Mouse (Mus musculus) layer of hippocampus, postnatal 10 days (tissue): ENCODE results near the gene Zfp580. TPM values are rescaled to one million over a fixed set of nuclear protein-coding genes. Genes with fewer than 3 reads are reported as not detected.

Source experiments
- DNase-seq, 2 experiments: peaks; one replicate each; pipeline ENCODE4 v3.0.0; 2021; ENCODE audit warnings: low spot score in 2 of 2
- total RNA-seq, 2 experiments: library from RNA; stranded (reverse); gene quantifications; 2 replicates each; pipeline ENCODE4 v1.2.3; 2021

Gene Zfp580
- total RNA-seq, 2 experiments from 2014 or later: 74.9 to 80.4 TPM

DNA sequence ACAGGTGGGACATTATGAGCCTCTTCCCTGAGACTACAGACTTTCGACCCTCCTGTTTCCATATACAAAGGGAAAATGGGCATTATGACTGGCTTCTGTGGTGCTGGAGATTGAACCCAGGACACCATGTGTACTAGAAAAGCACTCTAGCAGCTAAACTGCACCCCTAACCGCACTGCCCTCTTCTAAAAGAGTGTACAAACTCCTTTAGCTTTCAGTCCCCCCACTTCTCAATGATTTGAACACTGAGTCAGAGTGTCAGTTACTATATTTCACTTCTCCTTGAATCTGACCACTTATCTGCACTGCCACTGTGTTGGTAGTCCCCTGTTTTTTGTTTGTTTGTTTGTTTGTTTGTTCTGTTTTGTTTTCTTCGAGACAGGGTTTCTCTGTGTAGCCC, 17.5 kb upstream of the Zfp580 start, which contains the start of gene 4632433K11Rik:
TSS of gene 4632433K11Rik (plus strand) at position 301 of the 400 bp plus-strand sequence.
- DNase-seq: no peak

DNA sequence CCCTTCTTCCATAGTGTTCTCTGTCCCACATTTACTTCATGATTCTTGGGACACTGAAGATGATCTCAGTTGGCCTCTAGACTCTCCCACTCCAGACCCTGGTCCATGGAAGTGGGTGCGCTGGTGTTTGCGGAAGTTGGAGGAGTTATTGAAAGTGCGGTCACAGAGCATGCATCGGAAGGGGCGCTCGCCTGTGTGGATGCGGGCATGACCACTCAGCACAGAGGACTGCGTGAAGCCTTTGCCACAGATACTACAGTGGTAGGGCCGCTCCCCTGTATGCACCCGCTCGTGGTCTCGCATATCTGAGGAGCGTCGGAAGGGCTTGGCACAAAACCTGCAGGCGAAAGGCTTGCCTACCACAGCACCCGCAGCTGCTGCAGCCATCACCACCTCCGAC, 15.7 kb upstream of the Zfp580 start:
- DNase-seq: no peak

DNA sequence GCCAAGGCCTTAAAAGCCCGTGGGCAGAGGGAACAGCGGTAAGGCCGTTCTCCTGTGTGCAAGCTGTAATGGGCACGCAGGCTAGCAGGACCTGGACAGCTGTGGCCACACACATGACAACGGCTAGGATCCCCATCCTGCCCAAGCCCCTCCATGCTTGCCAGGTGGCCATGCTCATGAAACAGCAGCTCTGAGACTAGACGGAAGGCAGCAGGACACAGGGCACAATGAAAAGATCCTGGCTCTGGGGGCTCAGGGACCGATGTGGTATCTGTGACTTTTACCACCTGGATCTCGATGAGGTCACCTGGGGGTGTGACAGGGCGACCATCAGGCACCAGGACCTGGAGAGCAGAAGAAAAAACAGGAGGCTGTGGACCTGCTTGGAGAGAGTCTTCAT, 15.2 kb upstream of the Zfp580 start:
- no peak for DNase-seq

DNA sequence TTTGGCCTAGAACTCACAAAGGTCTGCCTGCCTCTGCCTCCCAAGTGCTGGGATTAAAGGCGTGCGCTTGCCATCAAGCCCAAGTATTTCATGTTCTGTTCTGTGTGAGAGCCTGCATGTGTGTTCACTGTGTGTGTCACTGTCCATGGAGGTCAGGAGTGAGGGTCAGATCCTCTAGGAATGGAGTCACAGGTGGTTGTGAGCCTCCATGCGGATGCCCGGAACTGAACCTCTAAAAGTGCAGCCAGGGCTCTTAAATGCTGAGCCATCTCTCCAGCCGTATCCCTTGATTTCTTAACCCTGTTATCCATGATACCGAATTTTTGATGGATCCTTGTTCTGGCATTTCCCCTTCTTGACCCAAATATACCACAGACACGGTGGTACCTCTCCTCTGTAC, 14.3 kb upstream of the Zfp580 start:
- no peak for DNase-seq

DNA sequence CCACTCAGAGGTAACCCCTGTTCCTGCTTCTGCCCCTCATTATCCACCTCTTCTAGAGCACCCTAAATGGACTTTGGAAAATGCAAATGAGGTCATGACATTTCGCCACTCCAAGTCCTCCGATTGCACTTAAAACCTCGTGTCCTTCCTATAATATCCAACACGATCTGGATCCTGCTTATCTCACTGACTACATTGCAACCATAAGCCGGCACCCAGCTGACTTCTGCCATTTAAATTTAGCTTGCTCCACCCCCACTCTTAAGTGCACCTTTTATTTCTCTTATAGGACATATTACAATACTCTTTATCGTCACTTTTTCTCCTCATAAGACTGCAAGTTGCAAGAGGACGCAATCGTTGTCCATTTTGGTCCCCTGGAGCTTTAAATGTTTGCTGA, 13.9 kb upstream of the Zfp580 start:
- no peak for DNase-seq

DNA sequence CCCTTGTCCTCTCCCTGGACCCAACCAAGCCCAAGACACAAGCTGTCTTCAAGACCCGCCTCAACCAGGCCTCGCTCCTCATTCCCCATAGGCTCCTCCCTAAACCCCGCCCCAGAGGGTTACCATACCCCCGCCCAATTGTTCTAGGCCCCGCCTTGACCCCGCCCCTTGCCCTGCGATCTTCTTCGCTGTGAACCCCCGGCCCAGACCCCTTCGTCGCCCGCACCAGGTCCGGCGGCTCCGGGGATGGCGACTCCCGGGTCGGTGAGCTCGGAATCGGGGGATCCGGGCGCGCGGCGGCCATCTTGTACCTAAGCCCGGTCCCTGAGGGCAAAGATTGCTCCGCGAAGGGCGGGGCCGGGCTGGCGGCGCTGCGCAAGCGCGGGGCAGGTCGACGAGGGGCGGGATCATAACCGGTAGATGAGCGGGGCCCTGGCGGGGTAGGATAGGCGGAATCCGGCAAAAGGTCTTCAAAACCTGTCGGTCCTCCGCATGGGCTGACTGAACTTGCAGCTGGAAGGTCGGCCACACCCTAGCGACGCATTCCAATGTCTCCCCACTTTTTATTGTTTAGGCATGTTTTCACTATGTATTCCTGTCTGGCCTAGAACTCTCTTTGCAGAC, 13.1 kb upstream of the Zfp580 start, which contains the start of gene Zfp784:
TSS of gene Zfp784 (minus strand) at position 338 of the 624 bp plus-strand sequence.
- DNase-seq: peak; percentile 92 to 95

DNA sequence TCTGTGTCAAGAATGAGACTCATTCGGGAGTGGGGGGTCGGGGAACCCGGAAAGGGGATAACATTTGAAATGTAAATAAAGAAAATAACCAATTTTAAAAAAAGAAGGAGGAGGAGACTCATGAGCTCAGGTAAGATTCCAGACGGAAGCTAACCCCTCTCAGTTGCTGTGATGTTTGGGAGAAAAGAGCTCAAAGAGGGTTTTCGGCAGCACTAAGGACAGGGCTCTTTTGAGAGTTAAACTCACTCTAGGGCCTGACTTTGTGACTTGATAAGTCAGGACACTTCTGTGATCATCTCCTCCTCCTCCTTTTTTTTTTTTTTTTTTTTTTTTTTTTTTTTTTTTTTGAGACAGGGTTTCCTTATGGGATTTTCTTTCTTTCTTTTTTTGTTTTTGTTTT, 12.4 kb upstream of the Zfp580 start:
- DNase-seq: no peak

DNA sequence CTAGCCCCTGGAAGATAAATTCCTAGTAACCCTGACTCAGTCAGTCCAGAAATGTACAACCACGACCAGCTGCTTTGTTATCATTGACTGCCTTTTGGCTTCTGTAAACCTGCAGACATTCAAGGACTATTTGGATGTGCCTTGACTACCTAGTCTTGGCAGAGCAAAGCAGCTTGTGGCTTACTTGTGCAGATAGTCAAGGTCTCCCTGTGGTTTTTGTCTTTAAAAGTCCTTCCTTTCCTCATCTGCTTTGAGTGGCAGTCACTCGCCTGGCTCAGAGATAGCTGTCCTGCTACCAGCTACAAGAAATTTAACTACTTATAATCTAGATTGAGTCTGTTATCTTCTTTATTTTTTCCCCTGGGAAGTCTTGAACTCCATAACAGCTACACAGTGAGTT, 6.4 kb upstream of the Zfp580 start:
- DNase-seq: no peak

DNA sequence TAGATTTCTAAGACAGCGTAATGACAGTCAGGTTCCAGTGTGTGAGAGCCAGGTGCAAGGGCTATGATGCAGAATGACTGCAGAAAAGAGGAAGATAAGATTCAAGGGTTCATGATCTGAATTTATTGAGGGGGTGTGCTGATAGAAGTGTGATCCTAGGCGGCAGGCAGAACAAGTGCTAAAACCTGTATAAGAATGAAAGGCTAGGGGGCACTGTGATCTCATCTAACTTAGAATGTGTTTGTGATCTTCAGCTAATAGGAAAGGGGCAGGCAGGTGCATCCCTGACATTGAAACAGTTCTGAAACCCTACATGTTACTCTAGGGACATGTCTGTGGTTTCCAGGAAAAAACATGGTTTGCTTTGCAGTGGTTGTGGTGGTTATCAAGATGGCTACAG, 5.2 kb upstream of the Zfp580 start:
- no peak for DNase-seq

DNA sequence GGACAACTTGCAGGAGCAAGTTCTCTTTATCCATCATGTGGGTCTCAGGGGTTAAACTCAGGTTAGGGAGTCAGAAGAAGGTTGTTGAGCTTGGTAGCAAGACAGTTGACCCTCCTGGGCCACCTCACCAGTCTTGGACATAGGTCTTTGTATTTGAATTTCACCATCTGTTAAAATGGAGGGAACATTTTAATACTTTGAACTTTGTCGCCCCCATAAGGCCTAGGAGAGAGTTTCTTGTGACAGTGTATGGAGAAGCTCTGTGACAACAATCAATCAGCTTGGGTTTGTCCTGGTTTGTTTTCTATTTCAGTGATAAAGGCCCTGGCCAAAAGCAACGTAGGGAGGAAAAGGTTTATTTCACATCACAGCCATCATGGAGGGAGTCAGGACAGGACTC, 4.0 kb upstream of the Zfp580 start:
- DNase-seq: no peak

DNA sequence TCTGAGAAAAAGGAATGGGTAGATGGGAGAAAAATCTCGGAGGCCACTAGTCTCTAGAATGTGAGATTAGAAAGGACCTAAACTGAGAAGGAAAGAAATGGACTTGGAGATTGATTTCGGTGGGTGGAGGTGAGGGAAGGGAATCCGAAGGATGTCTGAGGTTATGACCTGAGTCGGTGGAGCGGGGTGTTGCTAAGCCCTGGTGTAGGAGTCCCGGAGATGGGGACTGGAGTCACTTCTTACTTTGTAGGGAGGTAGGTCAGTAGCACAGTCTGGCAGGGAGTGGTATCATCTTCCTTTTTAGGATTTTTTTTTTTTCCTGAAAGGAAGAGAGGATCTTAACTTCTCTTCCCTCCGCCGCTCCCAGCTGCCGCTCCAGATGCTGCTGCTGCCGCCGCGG, 1.1 kb downstream of the Zfp580 start:
- DNase-seq: no peak

DNA sequence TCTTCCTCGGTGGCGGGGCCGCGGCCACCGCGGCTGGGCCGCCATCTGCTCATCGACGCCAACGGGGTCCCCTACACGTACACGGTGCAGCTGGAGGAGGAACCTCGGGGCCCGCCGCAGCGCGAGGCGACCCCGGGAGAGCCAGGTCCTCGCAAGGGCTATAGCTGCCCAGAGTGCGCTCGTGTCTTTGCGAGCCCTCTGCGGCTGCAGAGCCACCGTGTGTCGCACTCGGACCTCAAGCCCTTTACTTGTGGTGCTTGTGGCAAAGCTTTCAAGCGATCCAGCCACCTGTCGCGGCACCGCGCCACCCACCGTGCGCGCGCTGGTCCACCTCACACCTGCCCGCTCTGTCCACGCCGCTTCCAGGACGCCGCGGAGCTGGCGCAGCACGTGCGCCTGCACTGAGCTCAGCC, 1.6 kb downstream of the Zfp580 start:
- no peak for DNase-seq

DNA sequence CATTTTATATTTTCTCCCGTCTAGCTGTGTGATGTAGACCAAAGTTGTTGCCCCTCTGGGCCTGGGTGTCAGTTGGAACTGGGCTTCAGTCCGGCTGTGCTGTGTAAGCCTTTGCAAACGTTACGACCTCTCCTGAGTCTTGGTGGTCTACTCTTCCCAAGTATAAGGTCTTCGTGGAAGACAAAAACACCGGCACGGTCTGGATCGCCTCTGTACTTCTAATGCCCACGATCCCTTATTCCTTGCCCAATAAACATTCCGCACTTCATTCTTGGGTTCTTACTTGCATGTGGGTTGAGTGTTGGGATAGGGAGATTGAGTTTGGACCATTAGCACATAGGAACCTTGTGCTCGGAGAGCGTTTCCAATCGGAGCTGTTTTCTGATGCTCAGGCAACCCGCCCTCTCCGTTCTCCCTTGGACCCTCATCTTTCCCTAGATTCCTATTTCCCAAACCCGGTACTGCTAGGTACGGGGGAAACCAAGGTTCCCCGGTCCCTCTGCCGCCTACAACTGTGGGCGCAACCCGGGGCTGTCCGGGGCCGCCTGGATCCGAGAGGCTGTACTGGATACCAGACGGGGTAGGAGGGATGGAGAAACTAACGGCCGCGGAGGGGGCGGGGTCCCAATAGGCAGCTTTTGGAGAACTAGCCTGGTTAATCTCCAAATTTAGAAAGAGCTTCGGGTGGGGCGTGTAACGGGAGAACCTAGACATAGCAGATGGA, 2.3 kb downstream of the Zfp580 start:
- DNase-seq: peak; percentile 63 to 67

DNA sequence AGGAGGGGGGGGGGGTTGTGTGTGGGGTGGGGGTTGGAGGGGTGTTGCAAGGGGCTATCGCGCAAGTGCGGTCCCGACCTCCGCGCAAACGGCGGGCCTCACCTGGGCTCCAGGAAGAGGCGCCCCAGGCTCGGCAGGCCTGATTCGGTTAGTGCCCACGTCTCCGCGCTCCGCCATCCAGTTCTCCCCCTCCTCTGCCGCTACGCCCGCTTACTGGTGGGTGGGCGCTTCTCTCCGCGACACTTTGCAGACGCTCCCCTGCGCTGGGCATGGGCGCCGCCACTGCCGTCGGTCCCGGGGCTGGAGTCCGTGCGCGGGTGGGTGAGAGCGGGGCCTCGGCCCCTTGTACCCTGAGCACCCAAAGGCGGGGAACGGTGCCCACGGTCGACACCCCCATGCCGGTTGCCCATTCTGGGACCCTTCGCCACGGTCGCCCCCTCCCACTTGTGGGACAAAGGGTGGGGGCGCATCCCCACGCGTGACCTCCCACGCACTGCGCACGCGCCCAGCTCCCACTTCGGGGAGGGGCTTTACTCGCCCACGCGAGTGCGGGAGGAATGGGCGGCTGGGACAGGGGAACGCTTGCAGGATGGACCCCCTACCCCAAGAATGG, 5.4 kb downstream of the Zfp580 start:
- DNase-seq: peak; percentile 75 to 80

DNA sequence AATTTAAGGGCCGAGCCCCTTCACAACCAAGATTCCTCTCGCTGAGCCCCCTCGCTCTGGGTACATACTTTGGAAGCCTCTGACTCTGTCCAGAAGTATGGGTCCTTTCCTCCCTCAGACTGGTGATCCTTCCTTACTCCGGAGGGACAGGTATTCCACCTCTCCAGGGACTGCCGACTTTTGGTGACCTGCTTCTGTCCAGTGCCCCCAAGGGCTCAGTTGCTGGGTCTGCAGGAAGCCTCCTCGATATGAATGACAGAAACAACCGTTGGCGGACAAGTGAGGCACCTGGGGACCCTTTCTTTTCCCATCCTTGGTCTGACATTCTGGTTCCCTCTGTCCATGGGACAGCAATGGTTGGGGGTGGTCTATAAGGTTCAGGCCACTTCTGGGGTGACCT, 6.0 kb downstream of the Zfp580 start:
- DNase-seq: no peak

DNA sequence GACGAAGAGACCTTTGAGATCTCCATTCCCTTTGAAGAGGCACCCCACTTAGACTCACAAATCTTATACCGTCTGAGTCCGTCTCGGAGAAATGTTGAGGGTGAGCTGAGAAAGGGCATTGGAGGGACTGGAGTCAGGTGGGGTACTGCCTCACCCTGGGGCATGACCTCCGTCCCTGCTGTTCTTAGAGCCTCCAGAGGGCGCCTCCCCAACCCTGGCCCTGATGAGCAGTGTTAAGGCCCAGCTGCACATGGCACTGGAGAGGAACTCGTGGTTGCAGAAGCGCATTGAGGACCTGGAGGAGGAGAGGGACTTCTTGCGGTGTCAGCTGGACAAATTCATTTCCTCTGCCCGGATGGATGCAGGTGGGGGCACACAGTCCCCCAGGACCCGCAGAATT, 6.5 kb downstream of the Zfp580 start:
- peak in 1 of 2 experiments; percentile 39 for DNase-seq

DNA sequence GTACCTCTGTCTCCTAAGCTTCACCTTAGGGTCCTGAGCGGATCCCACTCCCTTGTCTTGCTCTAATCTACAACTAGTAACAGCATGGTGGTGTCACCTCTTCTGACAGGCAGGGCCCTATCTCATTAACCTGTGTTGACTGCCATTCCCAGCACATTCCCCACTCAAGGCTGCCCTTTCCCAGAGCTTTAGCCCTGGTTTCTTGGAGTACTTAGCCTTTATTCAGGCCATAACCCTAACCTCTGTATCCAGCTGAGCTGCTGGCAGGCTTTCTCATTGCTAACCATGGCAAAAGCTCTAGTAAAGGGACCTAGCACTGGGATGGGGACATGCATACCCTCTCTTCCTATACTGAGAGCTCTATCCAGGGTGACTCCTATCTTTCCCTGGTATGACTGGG, 7.3 kb downstream of the Zfp580 start:
- DNase-seq: no peak

DNA sequence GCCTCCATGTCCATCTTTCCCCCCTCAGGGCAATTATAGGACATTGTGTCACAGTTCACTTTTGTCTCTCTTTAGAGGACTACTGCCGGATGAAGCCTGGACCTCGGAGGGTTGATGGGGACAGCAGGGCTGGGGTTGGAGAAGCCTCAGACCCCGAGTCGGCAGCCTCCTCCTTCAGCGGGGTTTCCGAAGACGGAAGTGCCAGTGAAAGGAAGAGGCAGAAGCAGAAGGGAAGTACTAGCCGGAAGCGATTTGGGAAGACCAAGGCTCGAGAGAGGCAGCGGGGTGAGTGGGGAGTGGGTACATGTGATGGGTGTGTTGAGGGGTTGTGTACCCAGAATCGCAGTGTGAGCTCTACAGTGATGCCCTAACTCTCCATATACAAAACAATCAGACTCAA, 8.1 kb downstream of the Zfp580 start:
- DNase-seq: no peak

DNA sequence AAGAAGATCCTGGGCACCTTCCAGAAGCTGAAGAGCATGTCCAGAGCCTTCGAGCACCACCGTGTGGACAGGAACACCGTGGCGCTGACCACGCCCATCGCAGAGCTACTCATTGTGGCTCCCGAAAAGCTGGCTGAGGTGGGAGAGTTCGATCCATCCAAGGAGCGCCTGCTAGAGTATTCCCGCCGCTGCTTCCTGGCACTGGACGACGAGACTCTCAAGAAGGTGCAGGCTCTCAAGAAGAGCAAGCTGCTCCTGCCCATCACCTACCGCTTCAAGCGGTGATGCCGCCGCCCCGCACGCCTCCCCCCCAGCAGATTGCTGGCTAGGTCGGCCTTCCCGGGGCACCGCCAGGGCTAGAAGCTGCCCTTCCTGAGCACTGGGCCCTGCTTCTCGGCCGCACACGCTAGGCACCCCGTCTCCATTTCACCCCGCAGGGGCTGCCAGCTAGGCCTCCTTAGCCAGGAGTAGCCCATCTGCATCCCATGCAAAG, 8.9 kb downstream of the Zfp580 start:
- peak; percentile 75 to 82 for DNase-seq

DNA sequence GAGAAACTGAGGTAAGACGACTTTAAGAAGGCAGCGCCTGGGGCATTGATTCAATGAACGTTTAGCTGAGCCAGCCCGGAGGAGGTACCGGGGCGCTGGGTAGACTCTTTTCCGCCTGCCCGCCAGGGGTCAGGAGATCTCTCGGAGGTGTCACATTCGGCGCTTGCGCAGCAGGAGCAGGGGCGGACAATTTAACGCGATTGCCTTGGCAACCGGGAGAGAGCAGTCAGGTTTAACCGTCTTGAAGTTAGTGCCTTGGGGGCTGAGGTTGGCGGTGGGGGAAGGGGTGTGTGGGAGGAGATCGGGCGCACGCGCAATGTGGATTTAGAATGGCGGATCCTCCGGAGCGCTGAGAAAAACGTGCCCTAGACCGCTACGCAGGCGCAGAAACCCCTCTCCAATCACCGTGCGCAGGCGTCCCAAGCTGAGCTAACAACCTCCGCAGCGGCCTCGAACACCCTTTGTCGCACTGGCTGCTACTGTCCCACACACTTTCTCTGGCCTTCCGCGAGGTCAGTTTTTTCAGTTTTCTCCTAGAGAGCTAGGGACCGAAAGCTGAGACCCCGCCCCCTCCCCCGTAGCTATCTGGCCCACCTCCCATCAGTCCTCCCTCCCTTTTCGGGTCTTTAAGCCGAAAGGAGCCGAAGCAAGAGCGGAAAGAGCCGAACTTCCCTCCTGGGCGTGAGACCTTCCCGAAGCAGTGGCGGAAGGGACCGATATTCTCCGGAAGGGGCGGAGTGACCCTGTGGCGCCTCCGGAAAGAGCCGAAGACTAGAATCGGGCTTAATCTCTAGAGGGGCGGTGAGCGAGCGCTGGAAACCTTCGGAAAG, 9.8 kb downstream of the Zfp580 start:
- peak; percentile 100 for DNase-seq

DNA sequence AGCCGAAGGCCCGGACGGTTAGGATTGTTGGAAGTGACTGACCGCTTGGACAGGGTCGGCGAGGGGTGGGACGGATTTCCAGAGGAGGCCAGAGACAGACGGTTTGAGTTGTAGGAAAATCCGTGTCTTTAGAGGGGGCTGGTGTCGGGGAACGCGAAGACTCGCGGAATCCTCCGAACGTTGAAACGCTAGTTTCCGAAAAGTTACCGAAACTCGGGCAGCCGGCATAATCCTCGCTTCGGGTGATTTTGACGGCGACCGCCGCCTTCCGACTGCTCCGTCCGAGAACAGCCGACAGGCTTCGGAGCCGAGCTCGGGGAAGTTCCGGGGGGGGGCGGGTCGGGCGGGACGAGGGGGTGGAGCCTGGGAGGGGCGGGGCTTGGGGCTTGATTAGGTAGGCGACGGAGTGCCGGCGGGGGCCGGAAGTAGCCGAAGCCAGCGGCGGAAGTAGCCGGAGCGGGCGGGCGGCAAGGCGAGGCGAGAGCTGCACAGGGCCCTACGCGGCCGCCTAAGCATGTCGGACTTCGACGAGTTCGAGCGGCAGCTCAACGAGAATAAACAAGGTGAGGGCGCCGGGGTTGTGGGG, 10.5 kb downstream of the Zfp580 start, which contains the start of gene U2af2:
TSS of gene U2af2 (plus strand) at position 370 of the 586 bp plus-strand sequence.
- peak; percentile 95 to 98 for DNase-seq
